Mouse (Mus musculus) kidney, postnatal 25 days (tissue): ENCODE data around the gene Ndufa5.

Experiments used
- DNase-seq, 2 experiments: peaks; one replicate each; pipeline ENCODE4 v3.0.0; 2021; ENCODE audit warnings: mixed read lengths in 2 of 2

Ndufa5 gene

DNA sequence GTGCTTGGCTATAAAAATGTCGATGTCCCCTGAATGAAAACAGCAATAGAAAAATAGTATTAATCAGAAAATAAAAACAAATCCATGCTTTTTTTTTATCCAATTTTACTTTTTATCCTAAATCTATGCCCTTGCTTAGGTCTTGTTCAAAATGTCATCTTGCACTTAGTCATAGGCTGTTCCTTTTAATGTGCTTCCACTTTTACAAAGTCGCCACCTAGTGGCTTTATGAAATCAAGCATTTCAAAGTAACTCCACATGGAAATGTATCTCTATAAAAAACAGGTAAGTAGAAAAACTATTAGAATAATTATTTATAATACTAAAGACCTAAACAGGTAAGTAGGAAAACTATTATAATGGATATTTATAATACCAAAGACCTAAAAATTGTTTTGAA, 11.6 kb downstream of the Ndufa5 start:
- peak in 1 of 2 experiments; percentile 11 for DNase-seq

GRCm38 (mm10) chr6:24514552-24515284, 13.1 kb downstream of the Ndufa5 start, which contains the start of gene Iqub:
TSS of gene Iqub (minus strand) at chr6:24515067.
- DNase-seq, result peak; percentile 42 to 73

- no peak for DNase-seq
Measured at GRCm38 (mm10) chr6:24504141-24504540, 23.7 kb downstream of the Ndufa5 start.

- peak in 1 of 2 experiments; percentile 4 for DNase-seq
Measured at GRCm38 (mm10) chr6:24490341-24490740, 37.5 kb downstream of the Ndufa5 start.

DNA sequence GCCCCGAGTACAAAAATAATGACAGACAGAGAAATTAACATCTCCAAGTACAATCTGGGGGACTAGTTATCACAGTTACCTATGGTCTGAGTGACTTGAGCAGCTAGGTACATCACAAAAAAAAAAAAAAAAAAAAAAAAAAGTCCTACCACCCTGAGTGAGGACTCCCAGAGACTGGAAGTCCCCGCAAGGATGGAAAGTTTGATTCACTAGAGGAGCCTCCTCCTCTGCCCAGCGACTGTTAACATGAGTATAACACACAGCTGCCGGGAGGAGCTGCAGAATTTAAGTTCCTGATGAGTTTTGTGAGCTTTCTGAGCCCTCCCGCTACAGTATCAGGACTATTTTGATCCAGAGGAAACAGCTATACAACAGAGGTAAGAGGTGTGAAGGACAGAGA, 41.3 kb downstream of the Ndufa5 start:
- DNase-seq, result no peak

DNA sequence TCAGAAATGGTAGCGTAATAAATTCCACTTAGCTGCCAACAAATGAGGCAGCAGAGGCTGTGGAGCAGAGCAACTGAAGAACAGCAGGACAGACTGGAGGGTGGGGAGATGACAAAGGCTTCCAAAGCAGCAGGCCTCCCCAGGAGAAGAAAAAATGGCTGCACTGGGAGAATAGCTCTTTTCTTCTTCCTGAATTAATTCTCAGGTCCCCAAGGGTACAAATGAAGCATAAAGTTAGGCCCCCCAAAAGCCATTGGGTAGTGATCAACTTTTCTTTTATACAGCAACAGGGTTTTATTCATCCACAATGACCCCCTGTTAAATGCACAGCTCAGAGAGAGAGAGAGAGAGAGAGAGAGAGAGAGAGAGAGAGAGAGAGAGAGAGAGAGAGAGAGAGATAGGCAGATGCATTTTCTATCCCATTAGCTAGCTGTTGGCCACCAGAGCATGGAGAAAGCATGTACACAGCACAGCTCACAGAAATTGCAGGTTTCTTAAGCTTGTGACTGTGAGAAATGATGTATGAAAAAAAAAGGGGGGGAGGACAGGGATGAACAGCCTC, 57.2 kb downstream of the Ndufa5 start:
- DNase-seq, result no peak

- DNase-seq, result no peak
Measured at GRCm38 (mm10) chr6:24470135-24470534, 57.7 kb downstream of the Ndufa5 start.
